Mouse (Mus musculus): Measurements from ENCODE around the gene Adamts7.

DNA sequence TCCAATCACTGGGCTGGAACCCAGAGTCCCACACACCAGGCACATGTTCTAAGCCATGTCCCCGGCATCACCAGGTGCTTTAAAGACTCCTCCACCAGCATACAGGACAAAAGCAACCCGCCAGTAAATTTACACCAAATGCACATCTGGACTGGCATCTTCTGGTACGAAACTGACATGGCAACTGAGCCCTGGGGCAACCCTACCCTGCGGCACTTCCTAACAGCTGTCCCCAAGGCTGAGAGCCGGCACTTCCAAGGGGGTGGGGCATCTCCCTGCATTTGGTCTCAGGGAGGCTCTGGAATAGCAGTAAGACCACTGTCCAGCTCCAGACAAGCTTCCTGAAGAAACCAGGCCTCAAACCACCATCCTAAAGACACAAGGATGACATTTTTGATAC lies 40.4 kb downstream of the Adamts7 start:
- TF ChIP-seq CTCF (IDR thresholded peaks at IDR 0.05; ENCODE audit: low read depth) (no peak), EP300 (IDR thresholded peaks at IDR 0.05; ENCODE audit: low read depth) (no peak)
